Mouse (Mus musculus) lung, embryonic 14.5 days (tissue): Measurements from ENCODE around the gene Gm5475. TPM values are rescaled to one million over a fixed set of nuclear protein-coding genes. Genes with fewer than 3 reads are reported as not detected.

Experiments
- ATAC-seq: fragments of 200-750 bp; cut with Nextera tagmentation; 2 replicates; pipeline ENCODE4 v1.8.0; 2017; ENCODE audit warnings: mild to moderate bottlenecking, moderate TSS enrichment, moderate library complexity; ENCODE audit not compliant: insufficient read depth
- DNase-seq: peaks from one replicate; pipeline ENCODE4 v3.0.0-alpha.2; 2015
- H3K27ac ChIP-seq: fragments of 300-500 bp; sonication (generic); 2 replicates; pipeline ENCODE4 v1.5.1; 2014; ENCODE audit warnings: low read depth, mild to moderate bottlenecking, moderate library complexity
- H3K27me3 ChIP-seq: fragments of 300-500 bp; sonication (generic); 2 replicates; pipeline ENCODE4 v1.6.1; 2014; ENCODE audit warnings: low read length, control low read depth; ENCODE audit not compliant: insufficient read depth
- H3K36me3 ChIP-seq: fragments of 300-500 bp; sonication (generic); 2 replicates; pipeline ENCODE4 v1.6.1; 2014; ENCODE audit warnings: control low read depth; ENCODE audit not compliant: insufficient read depth
- H3K4me1 ChIP-seq: fragments of 300-500 bp; sonication (generic); 2 replicates; pipeline ENCODE4 v1.6.1; 2014; ENCODE audit warnings: antibody characterized with exemption, control low read depth; ENCODE audit not compliant: insufficient read depth
- H3K4me2 ChIP-seq: fragments of 300-500 bp; sonication (generic); 2 replicates; pipeline ENCODE4 v1.6.1; 2014; ENCODE audit warnings: mild to moderate bottlenecking
- H3K4me3 ChIP-seq: fragments of 300-500 bp; sonication (generic); 2 replicates; pipeline ENCODE4 v1.5.1; 2014; ENCODE audit warnings: low read depth, low read length
- H3K9ac ChIP-seq: fragments of 300-500 bp; sonication (generic); 2 replicates; pipeline ENCODE4 v1.6.1; 2014
- H3K9me3 ChIP-seq: fragments of 300-500 bp; sonication (generic); 2 replicates; pipeline ENCODE4 v1.6.1; 2016; ENCODE audit warnings: low read depth, low read length, control low read depth
- CTCF ChIP-seq: IDR thresholded peaks from 2 replicates; pipeline ENCODE4 v1.5.1; 2016; ENCODE audit warnings: antibody characterized with exemption, low read depth
- WGBS: fragments of 180-500 bp; shearing (Covaris S2); extraction: QIAGEN DNeasy Blood & Tissue Kit; methylation state at CpG from one replicate; pipeline ENCODE4 v1.1.7; 2014; 5-methylcytosine and 5-hydroxymethylcytosine counted together
- polyA plus RNA-seq: library from polyadenylated mRNA; unstranded; fragments of >200 nt; fragmentation: Nextera tagmentation; extraction: Ambion mirVana; gene quantifications from 2 replicates; pipeline ENCODE4 v1.2.1, GENCODE M21; 2014

Gm5475 gene
- polyA plus RNA-seq, 1 experiment from 2014 or later: not detected

- Histone ChIP-seq H3K27me3 (no peaks in the 10 kb centered on the region), H3K4me2 (no peak overlapping the region), H3K4me3 (no peak overlapping the region), H3K27ac (no peak overlapping the region), H3K9ac (no peak overlapping the region), H3K4me1 (no peaks in the 10 kb centered on the region), H3K9me3 (no peaks in the 10 kb centered on the region), H3K36me3 (no peaks in the 10 kb centered on the region)
- 75% methylated on average over 5 of the region's 5 CpGs for whole genome bisulfite sequencing
- ATAC-seq (no peak), DNase-seq (no peak)
- no peak for TF ChIP-seq CTCF
These were observed 40.1 kb downstream of the Gm5475 start for GRCm38 (mm10) chr15:100462086-100462485.

GRCm38 (mm10) chr15:100463712-100464111 is 41.8 kb downstream of the Gm5475 start:
- H3K36me3 ChIP-seq: no peaks in the 10 kb centered on the region
- H3K27me3 ChIP-seq: no peaks in the 10 kb centered on the region
- no peak overlapping the region for H3K9ac ChIP-seq
- H3K27ac ChIP-seq: no peak overlapping the region
- WGBS: 22% methylated on average over 6 of the region's 6 CpGs
- H3K9me3 ChIP-seq: no peaks in the 10 kb centered on the region
- ATAC-seq: no peak
- peak; percentile 70 for TF ChIP-seq CTCF
- H3K4me2 ChIP-seq: no peak overlapping the region
- H3K4me3 ChIP-seq: no peak overlapping the region
- peak; percentile 79 for DNase-seq
- no peaks in the 10 kb centered on the region for H3K4me1 ChIP-seq

- DNase-seq: no peak
- no peak overlapping the region for H3K4me2 ChIP-seq
- no peak overlapping the region for H3K9ac ChIP-seq
- WGBS: 64% methylated on average over 2 of the region's 2 CpGs
- no peak for ATAC-seq
- no peaks in the 10 kb centered on the region for H3K36me3 ChIP-seq
- H3K27me3 ChIP-seq: no peaks in the 10 kb centered on the region
- H3K4me3 ChIP-seq: no peak overlapping the region
- H3K9me3 ChIP-seq: no peaks in the 10 kb centered on the region
- 0 out of 2 replicates have a peak, but pooled peaks cover 5% of the 10 kb centered on the region for H3K4me1 ChIP-seq
- peak; percentile 14; the same call in 1 of the 2 replicates for TF ChIP-seq CTCF
- H3K27ac ChIP-seq: no peak overlapping the region
These were observed 43.5 kb downstream of the Gm5475 start for GRCm38 (mm10) chr15:100465432-100465831.

GRCm38 (mm10) chr15:100467738-100468137 is 45.8 kb downstream of the Gm5475 start:
- no peak overlapping the region for H3K9ac ChIP-seq
- no peak for TF ChIP-seq CTCF

GRCm38 (mm10) chr15:100468295-100469188 is 46.6 kb downstream of the Gm5475 start, which contains the start of gene Letmd1:
TSS of gene Letmd1 (plus strand) at chr15:100469023.
- peak within 1 kb of the TSS; percentile 67 for H3K4me2 ChIP-seq
- peak within 1 kb of the TSS; percentile 49; the same call in 1 of the 2 replicates for H3K27ac ChIP-seq
- no peaks in the 10 kb centered on the region for H3K27me3 ChIP-seq
- peak; percentile 93 for ATAC-seq
- H3K4me3 ChIP-seq: peak within 1 kb of the TSS; percentile 75
- peaks cover 14% of the 10 kb centered on the region for H3K36me3 ChIP-seq
- WGBS: 2% methylated on average over 84 of the region's 84 CpGs
- peak; percentile 93 for DNase-seq
- H3K4me1 ChIP-seq: 0 out of 2 replicates have a peak, but pooled peaks cover 5% of the 10 kb centered on the region
- H3K9me3 ChIP-seq: no peaks in the 10 kb centered on the region
- H3K9ac ChIP-seq: peak within 1 kb of the TSS; percentile 70
- peak; percentile 56 for TF ChIP-seq CTCF

More at GRCm38 (mm10) chr15:100467738-100468137, 45.8 kb downstream of the Gm5475 start:
- Histone ChIP-seq H3K36me3 (peaks cover 10% of the 10 kb centered on the region; the same call in 1 of the 2 replicates), H3K27ac (no peak overlapping the region), H3K4me3 (no peak overlapping the region), H3K4me2 (peak overlapping the region; percentile 67), H3K9me3 (no peaks in the 10 kb centered on the region), H3K27me3 (no peaks in the 10 kb centered on the region), H3K4me1 (0 out of 2 replicates have a peak, but pooled peaks cover 5% of the 10 kb centered on the region)
- DNase-seq: no peak
- 33% methylated on average over 8 of the region's 8 CpGs for WGBS
- no peak for ATAC-seq

- Histone ChIP-seq H3K4me1 (0 out of 2 replicates have a peak, but pooled peaks cover 5% of the 10 kb centered on the region), H3K4me3 (peak overlapping the region; percentile 75), H3K9me3 (no peaks in the 10 kb centered on the region), H3K27me3 (no peaks in the 10 kb centered on the region), H3K9ac (peak overlapping the region; percentile 70), H3K4me2 (peak overlapping the region; percentile 67), H3K27ac (peak overlapping the region; percentile 45; the same call in 1 of the 2 replicates), H3K36me3 (peaks cover 20% of the 10 kb centered on the region)
- TF ChIP-seq CTCF: no peak
- no peak for ATAC-seq
- DNase-seq: no peak
- under 1% methylated on average over 16 of the region's 19 CpGs for WGBS
These were observed 47.2 kb downstream of the Gm5475 start for GRCm38 (mm10) chr15:100469189-100469545.

GRCm38 (mm10) chr15:100470037-100470436 is 48.1 kb downstream of the Gm5475 start:
- 53% methylated on average over 10 of the region's 10 CpGs for WGBS
- no peaks in the 10 kb centered on the region for H3K9me3 ChIP-seq
- no peak for DNase-seq
- no peaks in the 10 kb centered on the region for H3K27me3 ChIP-seq
- peak overlapping the region; percentile 70; the same call in 1 of the 2 replicates for H3K9ac ChIP-seq
- peak overlapping the region; percentile 75 for H3K4me3 ChIP-seq
- ATAC-seq: no peak
- H3K36me3 ChIP-seq: peaks cover 28% of the 10 kb centered on the region
- no peak for TF ChIP-seq CTCF
- H3K27ac ChIP-seq: no peak overlapping the region
- H3K4me1 ChIP-seq: 0 out of 2 replicates have a peak, but pooled peaks cover 5% of the 10 kb centered on the region
- H3K4me2 ChIP-seq: peak overlapping the region; percentile 67
